Mouse (Mus musculus): ENCODE measurements around the gene Prpf8.

The Prpf8 gene

DNA sequence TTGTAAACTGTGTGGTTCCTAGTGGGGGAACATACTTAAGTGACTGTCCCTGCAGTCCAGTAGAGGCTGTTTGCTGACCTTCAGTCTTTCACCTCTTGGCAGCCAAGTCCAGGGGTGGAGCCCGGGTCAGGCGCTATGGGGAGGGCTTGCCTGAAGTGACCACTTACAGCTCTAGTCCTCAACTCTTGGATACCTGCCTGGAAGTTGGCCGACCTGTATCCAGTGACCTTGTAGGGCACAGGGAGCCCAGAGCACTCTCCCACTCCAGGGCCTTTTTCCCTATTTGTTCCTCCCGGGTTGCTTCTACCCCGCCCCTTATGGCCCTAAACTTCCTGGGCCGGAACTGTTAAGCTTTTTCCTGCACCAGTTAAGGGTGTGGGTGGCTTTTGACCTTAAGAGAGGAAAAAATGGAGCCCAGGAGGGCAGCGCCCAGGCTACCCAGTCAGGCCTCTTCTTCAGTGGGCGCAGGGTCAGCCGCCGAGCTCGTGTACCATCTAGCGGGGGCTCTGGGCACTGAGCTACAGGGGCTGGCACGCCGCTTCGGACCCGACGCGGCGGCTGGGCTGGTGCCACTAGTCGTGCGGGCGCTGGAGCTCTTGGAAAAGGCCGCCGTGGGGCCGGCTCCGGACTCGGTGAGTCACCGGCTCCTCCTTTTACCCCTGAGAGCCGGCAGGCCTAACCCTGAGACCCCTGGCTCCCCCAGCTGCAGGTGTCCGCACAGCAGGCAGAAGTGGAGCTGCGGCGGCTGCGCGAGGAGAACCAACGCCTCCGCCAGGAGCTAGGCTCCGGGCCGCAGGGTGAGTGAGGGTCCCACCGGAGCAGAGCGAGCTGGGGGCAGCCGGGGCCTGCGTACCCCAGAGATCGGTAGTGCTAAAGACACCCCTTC is 23.4 kb downstream of the Prpf8 start, which contains the start of gene Rilp:
Rilp (plus strand) TSS at position 354 of the 886 bp plus-strand sequence.
- DNase-seq, result peak; percentile 71

GRCm38 (mm10) chr11:75510627-75510993 is 24.0 kb downstream of the Prpf8 start:
- DNase-seq, result peak; percentile 96

DNA sequence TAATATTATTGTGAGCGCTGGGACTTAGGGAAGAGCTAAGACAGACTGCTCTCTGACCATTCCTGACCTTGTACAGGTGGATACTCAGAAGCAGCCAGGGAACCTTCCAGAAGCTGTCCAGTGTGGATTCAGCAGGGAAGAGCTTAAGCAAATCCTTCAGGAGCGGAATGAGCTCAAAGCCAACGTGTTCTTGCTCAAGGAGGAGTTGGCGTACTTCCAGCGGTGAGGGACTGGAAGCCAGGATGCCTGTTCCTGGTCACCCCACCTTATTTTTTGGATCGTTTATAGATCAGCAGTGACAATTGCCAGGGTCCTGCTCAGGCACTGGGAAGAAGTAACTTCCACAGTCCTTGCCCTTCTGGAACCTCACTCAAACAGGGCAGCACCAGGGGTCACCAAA is 24.6 kb downstream of the Prpf8 start:
- DNase-seq, result peak; percentile 49

DNA sequence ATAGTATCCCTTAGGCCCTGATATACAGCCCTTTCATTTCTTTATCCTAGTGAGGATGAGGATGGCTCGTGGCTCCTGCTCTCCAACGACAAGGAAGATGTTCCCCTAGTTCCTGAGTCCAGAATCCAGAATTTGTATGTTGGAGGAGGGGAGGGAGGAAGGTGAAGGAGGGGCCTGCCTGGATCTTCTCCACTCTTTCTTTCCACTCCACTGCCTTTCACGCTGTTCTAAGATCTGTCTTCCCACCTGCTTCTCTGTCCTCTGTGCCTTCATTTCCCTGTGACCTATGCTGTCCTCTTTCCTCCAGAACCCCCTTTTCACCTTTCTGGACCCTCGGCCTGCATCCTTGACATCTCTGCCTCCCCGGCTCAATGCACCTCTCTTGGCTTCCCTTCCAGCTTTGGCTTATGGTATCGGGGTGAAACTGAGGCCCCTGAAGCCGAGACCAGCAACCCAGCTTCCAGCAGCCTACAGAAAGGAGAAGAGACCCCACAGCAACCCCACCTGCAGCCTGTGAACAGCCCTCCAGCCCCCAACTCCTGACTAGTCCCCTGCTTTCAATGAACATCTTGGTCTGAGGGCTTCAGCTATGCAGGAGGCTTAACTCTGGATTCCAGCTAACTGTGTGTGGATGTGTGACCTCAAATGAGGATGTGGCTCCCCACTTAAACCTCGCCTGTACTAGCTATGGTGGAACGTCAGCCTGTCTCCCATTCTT is 25.8 kb downstream of the Prpf8 start:
- DNase-seq, result no peak

- DNase-seq, result no peak
These were observed 26.7 kb downstream of the Prpf8 start, which contains the start of gene Scarf1 for GRCm38 (mm10) chr11:75513336-75513735. Gene Scarf1 (plus strand): TSS chr11:75513540.

DNA sequence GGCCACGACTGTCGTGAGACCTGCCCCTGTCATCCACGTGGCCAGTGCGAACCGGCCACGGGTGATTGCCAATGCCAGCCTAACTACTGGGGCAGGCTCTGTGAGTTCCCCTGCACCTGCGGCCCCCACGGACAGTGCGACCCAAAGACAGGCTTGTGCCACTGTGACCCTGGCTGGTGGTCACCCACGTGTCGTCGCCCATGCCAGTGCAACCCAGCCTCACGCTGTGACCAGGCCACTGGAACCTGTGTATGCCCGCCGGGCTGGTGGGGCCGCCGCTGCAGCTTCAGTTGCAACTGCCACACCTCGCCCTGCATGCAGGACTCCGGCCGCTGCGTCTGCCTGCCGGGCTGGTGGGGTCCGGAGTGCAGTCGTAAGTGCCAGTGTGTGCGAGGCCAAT is 28.6 kb downstream of the Prpf8 start:
- DNase-seq, result no peak

GRCm38 (mm10) chr11:75519834-75520633 is 33.4 kb downstream of the Prpf8 start:
- no peak for DNase-seq

DNA sequence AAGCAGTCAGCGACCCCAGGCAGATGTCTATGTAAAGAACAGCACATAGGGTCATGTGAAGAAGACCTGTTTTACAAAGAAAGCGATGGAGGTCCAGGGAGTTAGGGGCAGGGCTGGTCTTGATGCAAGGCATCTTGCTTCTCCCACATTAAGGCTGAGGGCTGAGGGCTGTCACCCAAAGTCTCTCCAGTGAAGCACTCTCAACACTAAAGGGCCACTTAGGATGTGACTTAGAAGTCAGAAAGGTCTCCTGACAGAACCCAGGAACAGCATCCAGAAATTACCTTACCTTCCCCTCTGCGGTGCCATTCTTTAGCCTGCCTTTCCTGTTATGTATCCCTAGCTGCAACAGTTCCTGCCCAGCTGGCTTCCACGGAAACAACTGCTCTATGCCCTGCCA is 35.0 kb downstream of the Prpf8 start:
- DNase-seq, result no peak

- no peak for DNase-seq
These were observed 36.2 kb downstream of the Prpf8 start for GRCm38 (mm10) chr11:75522793-75523192.

- no peak for DNase-seq
These were observed 39.0 kb downstream of the Prpf8 start for GRCm38 (mm10) chr11:75525531-75526125.

GRCm38 (mm10) chr11:75526943-75527342 is 40.3 kb downstream of the Prpf8 start:
- no peak for DNase-seq

DNA sequence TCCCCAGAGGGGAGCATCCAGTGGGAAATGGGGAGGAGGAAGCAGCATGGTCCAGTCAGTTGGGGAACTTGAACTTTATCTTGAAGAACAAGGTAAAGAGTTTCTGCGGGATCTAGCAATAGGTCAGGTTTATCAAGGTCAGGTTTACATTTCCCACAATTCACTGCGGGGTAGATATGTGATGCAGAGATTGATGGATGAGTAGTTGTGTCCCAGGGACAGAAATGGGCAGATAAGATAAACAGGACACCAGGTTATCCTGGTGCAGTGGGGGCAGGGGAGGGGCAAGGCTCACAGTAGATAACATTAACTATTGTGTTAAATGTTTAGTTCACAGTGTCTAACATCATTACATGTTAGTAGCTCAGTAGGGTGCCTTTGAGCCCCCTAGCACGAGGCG is 43.2 kb downstream of the Prpf8 start:
- no peak for DNase-seq

DNA sequence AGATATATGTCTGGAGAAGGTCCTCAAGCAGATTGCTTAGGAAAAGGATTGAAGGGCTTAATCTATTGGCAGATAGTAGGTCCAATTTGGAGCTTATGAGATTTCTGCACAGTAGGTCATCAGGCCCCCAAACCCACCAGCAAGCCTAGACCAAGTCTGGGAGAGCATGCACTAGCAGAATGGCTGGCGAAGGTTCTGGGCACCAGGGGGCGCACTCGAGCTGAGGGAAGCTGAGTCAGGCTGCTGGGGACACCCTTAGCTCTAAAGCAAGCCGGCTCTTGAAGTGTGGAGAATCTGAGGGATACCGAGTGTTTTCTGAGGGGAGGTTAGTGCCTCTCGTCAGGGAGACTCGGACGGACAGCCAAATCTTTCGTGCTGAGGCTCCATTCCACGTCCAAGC is 43.7 kb downstream of the Prpf8 start:
- DNase-seq, result peak; percentile 100

DNA sequence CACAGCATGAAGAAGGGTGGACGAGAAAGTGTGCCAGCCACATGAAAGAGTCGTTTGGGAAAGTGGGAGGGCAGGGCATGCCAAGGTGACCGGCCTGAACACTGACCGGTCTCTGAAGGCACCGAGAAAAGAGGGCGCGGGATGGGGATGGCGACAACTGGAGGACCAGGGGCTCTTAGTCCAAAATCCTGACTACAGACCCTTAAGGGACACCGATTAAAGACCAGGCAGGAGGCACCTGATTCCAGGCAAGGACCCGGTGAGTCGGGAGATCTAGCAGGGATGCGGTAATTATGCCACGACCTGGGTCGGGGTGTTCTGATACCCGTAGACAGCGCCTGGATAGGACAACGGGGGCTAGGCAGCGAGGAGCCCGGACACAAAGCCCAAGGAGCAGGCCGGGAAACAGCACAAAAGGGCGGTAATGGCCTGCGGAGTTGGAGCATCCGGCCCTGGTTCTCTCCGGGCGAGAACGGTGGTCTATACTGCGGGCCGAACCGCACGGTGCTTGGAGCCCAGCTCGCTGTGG is 44.3 kb downstream of the Prpf8 start:
- DNase-seq, result no peak

DNA sequence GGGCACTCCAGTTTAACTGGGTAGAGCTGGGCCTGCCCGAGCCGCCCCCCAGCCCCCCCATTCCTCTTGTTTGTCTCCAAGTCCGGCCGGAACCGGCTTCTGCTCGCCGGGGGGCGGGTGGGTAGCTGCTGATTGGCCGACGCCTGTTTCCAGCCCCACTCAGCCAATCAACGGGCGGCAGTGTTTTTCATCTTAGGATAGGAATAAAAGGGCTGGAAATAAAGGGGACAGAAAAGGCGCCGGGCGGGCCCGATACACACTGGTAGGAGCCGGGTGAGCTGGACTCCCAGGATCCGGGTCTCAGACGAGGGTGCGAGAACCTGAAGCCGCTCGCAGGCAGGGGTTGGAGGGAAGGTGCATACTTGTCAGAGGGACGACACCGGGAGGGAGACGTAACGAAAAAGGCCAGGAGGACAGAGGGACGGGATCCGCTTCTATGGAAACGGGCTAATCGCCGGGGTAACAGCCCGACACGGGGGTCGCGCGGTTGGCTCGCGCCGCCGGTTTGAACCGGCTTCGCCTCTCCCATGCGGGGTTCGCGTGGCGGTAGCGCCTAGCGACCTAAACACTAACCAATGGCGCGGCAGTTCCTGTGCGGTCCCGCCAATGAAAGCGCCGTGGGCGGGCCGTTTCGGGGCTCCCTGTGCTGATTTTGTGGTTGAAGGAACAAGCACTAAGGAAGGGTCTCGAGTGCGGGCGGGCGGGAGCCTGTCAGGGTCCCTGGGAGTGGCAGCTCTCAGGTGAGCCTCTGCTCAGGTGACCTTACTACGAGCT is 45.0 kb downstream of the Prpf8 start, which contains the start of gene Slc43a2:
Slc43a2 (plus strand) TSS at position 226 of the 774 bp plus-strand sequence.
- peak; percentile 94 for DNase-seq

GRCm38 (mm10) chr11:75532340-75533277 is 46.0 kb downstream of the Prpf8 start:
- DNase-seq, result peak; percentile 58

- no peak for DNase-seq
These were observed 46.8 kb downstream of the Prpf8 start for GRCm38 (mm10) chr11:75533314-75534015.

- DNase-seq, result no peak
These were observed 47.8 kb downstream of the Prpf8 start for GRCm38 (mm10) chr11:75534286-75535033.
